Mouse (Mus musculus): ENCODE results near the gene Clcn5. TPM values are rescaled to one million over a fixed set of nuclear protein-coding genes. Genes with fewer than 3 reads are reported as not detected.
A peak's percentile ranks its signal among the peaks of the same experiment; 100 is the strongest.

Clcn5 gene
- total RNA-seq, 2 experiments from 2014 or later: 2.1 to 2.4 TPM

- no peak for DNase-seq
These were observed 128.3 kb downstream of the Clcn5 start for GRCm38 (mm10) chrX:7190816-7191215.

DNA sequence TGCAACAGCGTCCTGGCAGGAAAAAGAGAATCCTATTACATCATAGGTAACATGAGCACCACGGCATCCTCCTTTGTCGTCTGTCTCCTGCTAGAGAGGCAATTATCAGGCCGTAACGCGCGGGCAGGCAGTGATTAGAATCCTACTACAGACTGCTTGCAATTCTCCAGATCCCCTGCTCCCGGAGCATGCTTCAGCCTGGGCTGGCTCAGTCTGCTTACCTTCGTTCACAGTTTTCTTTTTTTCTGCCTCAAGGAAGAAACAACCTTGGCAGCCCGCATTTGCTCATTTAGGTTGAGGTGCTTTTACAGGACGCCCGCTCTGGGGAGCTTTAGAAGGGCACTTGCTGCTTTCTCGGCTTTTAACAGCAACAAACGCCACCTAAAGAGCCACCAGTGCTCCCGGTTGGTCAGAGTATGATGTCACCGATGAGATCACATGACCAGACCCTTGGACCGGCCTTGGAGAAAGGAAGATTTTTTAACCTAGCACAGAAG lies 130.8 kb downstream of the Clcn5 start:
- peak; percentile 36 to 37 for DNase-seq

DNA sequence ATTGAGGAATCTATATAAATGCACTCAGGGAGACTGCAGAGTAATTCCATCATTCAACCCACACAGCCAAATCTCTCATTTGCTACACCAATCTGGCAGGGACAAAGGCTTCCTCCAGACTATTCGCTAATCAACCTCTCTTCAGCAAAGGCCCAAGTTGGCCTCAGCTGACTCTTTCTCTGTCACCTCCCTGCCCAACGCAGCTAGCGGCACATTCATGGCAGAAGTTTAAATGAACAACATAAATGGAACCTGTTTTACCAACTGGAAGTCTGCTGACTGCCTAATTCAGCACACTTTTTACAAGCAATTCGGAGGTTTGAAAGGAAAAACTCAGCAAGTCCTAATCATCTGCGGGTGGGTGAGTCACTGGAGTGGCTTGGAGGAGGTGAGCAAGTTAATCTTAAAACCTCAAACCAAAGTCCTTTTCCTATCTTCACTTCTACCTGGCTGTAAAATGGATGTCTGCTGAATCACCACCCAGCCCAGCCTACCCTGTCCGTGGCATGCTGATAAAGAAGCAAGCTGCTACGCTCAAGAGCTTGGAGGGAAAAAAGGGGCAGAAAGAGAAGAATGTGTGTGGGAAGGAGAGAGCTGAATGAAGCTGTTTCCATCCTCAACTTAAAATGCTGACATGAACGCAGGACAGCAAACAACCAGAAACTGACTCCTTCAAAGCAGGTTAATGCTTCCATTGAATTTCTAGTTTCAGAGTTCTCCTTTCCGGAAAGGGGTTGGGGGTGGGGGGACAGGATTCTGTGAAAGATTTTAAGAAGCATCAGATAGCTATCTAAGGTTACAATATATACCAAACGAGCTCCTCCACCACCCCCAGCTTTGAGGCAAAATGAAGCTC lies 131.5 kb downstream of the Clcn5 start:
- DNase-seq: peak in 1 of 2 experiments; percentile 14

GRCm38 (mm10) chrX:7170156-7170555 lies 149.0 kb downstream of the Clcn5 start:
- no peak for DNase-seq

DNA sequence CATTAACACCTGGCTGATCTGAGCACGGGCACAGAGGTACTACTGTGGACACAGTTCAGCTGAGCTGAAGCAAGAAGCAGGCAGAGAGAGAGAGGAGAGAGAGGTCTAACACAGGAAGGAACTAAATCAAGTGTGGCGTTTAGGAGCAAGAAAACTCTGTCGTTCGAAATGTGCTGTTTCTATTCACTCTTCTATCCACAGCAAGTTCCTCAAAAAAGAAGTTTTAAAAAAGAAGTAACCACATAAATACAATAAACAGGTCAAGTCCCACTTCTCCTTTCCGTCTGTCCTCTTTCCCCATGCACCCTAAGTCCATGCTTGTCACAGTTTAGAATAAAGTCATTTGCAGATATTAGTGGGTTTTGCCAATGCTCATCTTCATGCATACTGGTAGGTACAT lies 150.4 kb downstream of the Clcn5 start:
- peak in 1 of 2 experiments; percentile 7 for DNase-seq

DNA sequence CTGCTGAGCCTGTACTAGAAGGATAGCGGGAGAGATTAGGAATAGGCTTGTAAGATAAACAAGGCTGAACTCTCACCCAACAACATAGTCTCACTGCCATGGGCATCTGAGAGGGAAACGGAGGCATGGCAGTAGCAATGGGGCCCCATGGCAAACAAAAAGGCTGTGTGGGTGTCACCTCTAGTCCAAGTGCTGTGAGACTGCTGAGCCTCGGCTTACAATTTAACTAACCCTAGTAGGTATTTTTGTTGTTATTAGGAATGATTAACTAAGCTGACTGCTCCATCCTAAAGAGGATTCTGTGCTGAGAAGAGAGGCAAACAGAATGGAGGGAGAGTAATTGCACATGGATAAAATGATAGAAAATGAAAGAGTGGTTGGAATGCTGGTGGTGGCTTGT lies 161.2 kb downstream of the Clcn5 start:
- no peak for DNase-seq

GRCm38 (mm10) chrX:7156026-7156732 lies 163.0 kb downstream of the Clcn5 start:
- DNase-seq: no peak

GRCm38 (mm10) chrX:7150129-7150528 lies 169.0 kb downstream of the Clcn5 start:
- no peak for DNase-seq

DNA sequence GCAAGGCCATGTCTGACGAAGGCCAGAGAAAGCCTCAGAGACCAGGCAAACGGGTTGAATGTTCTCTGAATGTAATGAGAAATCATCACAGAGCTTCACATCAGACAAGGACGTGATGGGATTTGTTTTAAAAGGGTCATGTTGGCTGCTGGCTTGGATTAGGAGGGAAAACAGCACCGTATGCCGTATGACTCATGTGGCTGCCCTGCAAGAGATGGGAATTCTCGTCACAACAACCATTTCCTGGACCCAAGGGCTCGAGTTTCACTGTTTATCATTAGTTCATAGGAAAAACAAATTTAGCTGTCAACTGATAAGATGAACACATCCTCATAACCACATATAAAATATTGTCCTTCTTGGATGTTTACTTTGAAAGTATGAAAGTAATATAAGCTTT lies 173.0 kb downstream of the Clcn5 start:
- no peak for DNase-seq

- peak; percentile 4 to 6 for DNase-seq
These were observed 197.4 kb downstream of the Clcn5 start for GRCm38 (mm10) chrX:7121618-7122280.

- no peak for DNase-seq
These were observed 204.3 kb downstream of the Clcn5 start for GRCm38 (mm10) chrX:7114885-7115284.

Small RNA genes lying within 50 kb of the gene (microRNA-seq; reads per million reads assigned to microRNA genes)
- gene Mir188: 71.8 to 75.1 reads per million in 2 experiments
- 13.0 to 20.5 reads per million in 2 experiments for gene Mir362
- gene Mir500: 77.5 to 79.3 reads per million in 2 experiments
- gene Mir501: 155 to 173 reads per million in 2 experiments
- 686 to 962 reads per million in 2 experiments for gene Mir532

Other genes with a start within 250 kb of the Clcn5 start
- gene Usp27x, start 56.5 kb upstream of the Clcn5 start, total RNA-seq (2021): under 1 TPM; 0.23 to 0.57 TPM